Mouse (Mus musculus): ENCODE data around the gene Sigirr.

Gene Sigirr

GRCm38 (mm10) chr7:141060426-141061242 is 39.7 kb downstream of the Sigirr start, which contains the start of gene B4galnt4:
TSS of gene B4galnt4 (plus strand) at chr7:141061104.
- DNase-seq (ENCODE audit: low read depth, low spot score) = peak; percentile 72

- no peak for DNase-seq (ENCODE audit: low read depth, low spot score)
These were observed 40.4 kb downstream of the Sigirr start for GRCm38 (mm10) chr7:141059929-141060328.

GRCm38 (mm10) chr7:141058601-141059341 is 41.6 kb downstream of the Sigirr start:
- no peak for DNase-seq (ENCODE audit: low read depth, low spot score)

- DNase-seq (ENCODE audit: low read depth, low spot score) = no peak
These were observed 42.8 kb downstream of the Sigirr start for GRCm38 (mm10) chr7:141057541-141057940.

- DNase-seq (ENCODE audit: low read depth, low spot score) = no peak
These were observed 43.4 kb downstream of the Sigirr start for GRCm38 (mm10) chr7:141056976-141057375.

GRCm38 (mm10) chr7:141055785-141056184 is 44.6 kb downstream of the Sigirr start:
- DNase-seq (ENCODE audit: low read depth, low spot score) = no peak

GRCm38 (mm10) chr7:141052421-141052820 is 48.0 kb downstream of the Sigirr start:
- DNase-seq (ENCODE audit: low read depth, low spot score) = no peak

GRCm38 (mm10) chr7:141052016-141052415 is 48.4 kb downstream of the Sigirr start:
- no peak for DNase-seq (ENCODE audit: low read depth, low spot score)

- DNase-seq (ENCODE audit: low read depth, low spot score) = no peak
These were observed 49.2 kb downstream of the Sigirr start for GRCm38 (mm10) chr7:141051060-141051685.

GRCm38 (mm10) chr7:141049326-141049725 is 51.0 kb downstream of the Sigirr start:
- DNase-seq (ENCODE audit: low read depth, low spot score) = no peak

GRCm38 (mm10) chr7:141048226-141049218 is 51.9 kb downstream of the Sigirr start:
- peak; percentile 81 for DNase-seq (ENCODE audit: low read depth, low spot score)

- no peak for DNase-seq (ENCODE audit: low read depth, low spot score)
These were observed 52.7 kb downstream of the Sigirr start for GRCm38 (mm10) chr7:141047581-141048225.

GRCm38 (mm10) chr7:141046931-141047580 is 53.3 kb downstream of the Sigirr start:
- DNase-seq (ENCODE audit: low read depth, low spot score) = no peak

GRCm38 (mm10) chr7:141042539-141042938 is 57.8 kb downstream of the Sigirr start:
- DNase-seq (ENCODE audit: low read depth, low spot score) = no peak

GRCm38 (mm10) chr7:141041661-141042060 is 58.7 kb downstream of the Sigirr start:
- DNase-seq (ENCODE audit: low read depth, low spot score) = no peak

All from retina, postnatal 7 days (tissue).